Mouse (Mus musculus) ES-E14 (cell line): Measurements from ENCODE around the gene Selplg.

Source experiments
- CHD2 ChIP-seq: IDR thresholded peaks from 2 replicates; pipeline ENCODE4 v1.6.1; 2014; ENCODE audit warnings: mild to moderate bottlenecking, low read depth, low read length, inconsistent platforms
- HCFC1 ChIP-seq: IDR thresholded peaks from 2 replicates; pipeline ENCODE4 v1.6.1; 2012; ENCODE audit warnings: low read length, inconsistent platforms, borderline replicate concordance; ENCODE audit not compliant: insufficient read depth
- MAFK ChIP-seq: IDR thresholded peaks from 2 replicates; pipeline ENCODE4 v1.6.1; 2014; ENCODE audit warnings: mild to moderate bottlenecking, low read depth, low read length, inconsistent platforms; ENCODE audit not compliant: insufficient read depth
- ZC3H11A ChIP-seq: IDR thresholded peaks from 2 replicates; pipeline ENCODE4 v1.6.1; 2012; ENCODE audit warnings: low read depth, mild to moderate bottlenecking, inconsistent platforms, low read length, borderline replicate concordance
- ZNF384 ChIP-seq: IDR thresholded peaks from 2 replicates; pipeline ENCODE4 v1.6.1; 2012; ENCODE audit warnings: low read depth, low read length, inconsistent platforms

GRCm38 (mm10) chr5:113874063-113875024, 41.9 kb upstream of the Selplg start:
- no peak for TF ChIP-seq HCFC1
- TF ChIP-seq MAFK, result no peak
- TF ChIP-seq CHD2, result no peak
- no peak for TF ChIP-seq ZNF384
- TF ChIP-seq ZC3H11A, result no peak
